Mouse (Mus musculus) inflammation-experienced regulatory T-cells (primary cell): ENCODE data around the gene Trf. TPM values are rescaled to one million over a fixed set of nuclear protein-coding genes. Genes with fewer than 3 reads are reported as not detected.

Source experiments
- polyA plus RNA-seq, 2 experiments: library from polyadenylated mRNA; unstranded; fragments of 100-300 nt; shearing (Covaris generic); gene quantifications; one replicate each; pipeline ENCODE4 v1.2.1; 2017

The Trf gene
- polyA plus RNA-seq = 10 to 100 TPM in 1 of 2 experiments, 1 to 10 TPM in 1; 5.3 to 16.7 TPM

GRCm38 (mm10) chr9:103230151-103230951, at the start of gene Trf, which contains the start of gene Gm20425:
Gene Trf, minus strand, starts transcription at chr9:103230444.
Gene Gm20425, minus strand, starts transcription at chr9:103230307.

GRCm38 (mm10) chr9:103201561-103202260, 28.5 kb downstream of the Trf start, which contains the start of gene Srprb:
Gene Srprb, minus strand, starts transcription at chr9:103202137.

Other genes with a start within 250 kb of the Trf start
- gene Slco2a1, start 241.7 kb downstream of the Trf start, polyA plus RNA-seq = 1 to 10 TPM in 1 of 2 experiments, under 1 TPM in 1; 0.92 to 2.5 TPM
- gene Rab6b, start 118.7 kb downstream of the Trf start, polyA plus RNA-seq = 10 to 100 TPM; 18.9 to 37.1 TPM
- gene Srprb, start 28.3 kb downstream of the Trf start, polyA plus RNA-seq = 10 to 100 TPM; 41.5 to 42.3 TPM
- gene Gm20425, start 137 bp downstream of the Trf start, polyA plus RNA-seq = 1 to 10 TPM; 1.5 to 3.8 TPM
- gene 1300017J02Rik, start 74.6 kb upstream of the Trf start, polyA plus RNA-seq = 1 to 10 TPM; 1.2 to 4.7 TPM
- 10 to 100 TPM; 54.5 to 73.5 TPM for gene Topbp1, start 74.8 kb upstream of the Trf start, polyA plus RNA-seq
- 10 to 100 TPM; 49.0 to 61.7 TPM for gene Cdv3, start 135.4 kb upstream of the Trf start, polyA plus RNA-seq
- not detected for gene Bfsp2, start 250.0 kb upstream of the Trf start, polyA plus RNA-seq